Mouse (Mus musculus): ENCODE data around the gene Mtf1. TPM values are rescaled to one million over a fixed set of nuclear protein-coding genes. Genes with fewer than 3 reads are reported as not detected.

Gene Mtf1
- polyA plus RNA-seq, 2 experiments, result 10.1 to 10.3 TPM

GRCm38 (mm10) chr4:124843493-124843892 is 41.6 kb downstream of the Mtf1 start:
- Histone ChIP-seq H3K9ac (ENCODE audit: low read depth, low read length, severe bottlenecking) (no peak overlapping the region), H3K27me3 (ENCODE audit: control insufficient read depth, insufficient read depth, low read length) (no peaks in the 10 kb centered on the region), H3K4me2 (replicated peaks; ENCODE audit: low read depth, low read length, severe bottlenecking) (no peak overlapping the region), H3K4me1 (ENCODE audit: control insufficient read depth, insufficient read depth, low read length) (no peaks in the 10 kb centered on the region), H3K36me3 (ENCODE audit: control insufficient read depth, insufficient read depth, low read length) (peaks cover 46% of the 10 kb centered on the region), H3K4me3 (replicated peaks; ENCODE audit: low read length) (no peak overlapping the region), H3K27ac (replicated peaks; ENCODE audit: low read depth, low read length) (no peak overlapping the region), H3K9me3 (ENCODE audit: control insufficient read depth, low read length) (no peaks in the 10 kb centered on the region)
- TF ChIP-seq POLR2A (IDR thresholded peaks at IDR 0.05; ENCODE audit: borderline replicate concordance, extremely low read depth, insufficient read depth, insufficient read length), result no peak
- no peak for ATAC-seq (ENCODE audit: low FRiP score, low read depth)
- no peak for DNase-seq (ENCODE audit: low spot score)
- WGBS, result 61% methylated on average over 11 of the region's 11 CpGs

GRCm38 (mm10) chr4:124847573-124847972 is 45.7 kb downstream of the Mtf1 start:
- no peak for ATAC-seq (ENCODE audit: low FRiP score, low read depth)
- DNase-seq (ENCODE audit: low spot score), result peak; percentile 64
- Histone ChIP-seq H3K4me1 (ENCODE audit: control insufficient read depth, insufficient read depth, low read length) (peaks cover 13% of the 10 kb centered on the region), H3K4me2 (replicated peaks; ENCODE audit: low read depth, low read length, severe bottlenecking) (no peak overlapping the region), H3K9me3 (ENCODE audit: control insufficient read depth, low read length) (no peaks in the 10 kb centered on the region), H3K27ac (replicated peaks; ENCODE audit: low read depth, low read length) (no peak overlapping the region), H3K9ac (ENCODE audit: low read depth, low read length, severe bottlenecking) (no peak overlapping the region), H3K4me3 (replicated peaks; ENCODE audit: low read length) (no peak overlapping the region), H3K27me3 (ENCODE audit: control insufficient read depth, insufficient read depth, low read length) (no peaks in the 10 kb centered on the region), H3K36me3 (ENCODE audit: control insufficient read depth, insufficient read depth, low read length) (peaks cover 27% of the 10 kb centered on the region)
- WGBS, result 6% methylated on average over 8 of the region's 8 CpGs
- no peak for TF ChIP-seq POLR2A (IDR thresholded peaks at IDR 0.05; ENCODE audit: borderline replicate concordance, extremely low read depth, insufficient read depth, insufficient read length)

GRCm38 (mm10) chr4:124849631-124850260 is 47.8 kb downstream of the Mtf1 start:
- peak overlapping the region; percentile 80 for H3K4me2 ChIP-seq (replicated peaks; ENCODE audit: low read depth, low read length, severe bottlenecking)
- peak overlapping the region; percentile 94 for H3K4me3 ChIP-seq (replicated peaks; ENCODE audit: low read length)
- H3K9me3 ChIP-seq (ENCODE audit: control insufficient read depth, low read length), result no peaks in the 10 kb centered on the region
- H3K27ac ChIP-seq (replicated peaks; ENCODE audit: low read depth, low read length), result peak overlapping the region; percentile 91
- H3K36me3 ChIP-seq (ENCODE audit: control insufficient read depth, insufficient read depth, low read length), result peaks cover 37% of the 10 kb centered on the region
- DNase-seq (ENCODE audit: low spot score) (peak; percentile 78), ATAC-seq (ENCODE audit: low FRiP score, low read depth) (peak; percentile 11; the same call in 1 of the 2 replicates)
- no peak for TF ChIP-seq POLR2A (IDR thresholded peaks at IDR 0.05; ENCODE audit: borderline replicate concordance, extremely low read depth, insufficient read depth, insufficient read length)
- no peaks in the 10 kb centered on the region for H3K27me3 ChIP-seq (ENCODE audit: control insufficient read depth, insufficient read depth, low read length)
- peaks cover 13% of the 10 kb centered on the region for H3K4me1 ChIP-seq (ENCODE audit: control insufficient read depth, insufficient read depth, low read length)
- 2% methylated on average over 20 of the region's 24 CpGs for WGBS
- peak overlapping the region; percentile 87 for H3K9ac ChIP-seq (ENCODE audit: low read depth, low read length, severe bottlenecking)

- Histone ChIP-seq H3K4me2 (replicated peaks; ENCODE audit: low read depth, low read length, severe bottlenecking) (peak within 1 kb of the TSS; percentile 80), H3K9ac (ENCODE audit: low read depth, low read length, severe bottlenecking) (peak within 1 kb of the TSS; percentile 87), H3K9me3 (ENCODE audit: control insufficient read depth, low read length) (no peaks in the 10 kb centered on the region), H3K27ac (replicated peaks; ENCODE audit: low read depth, low read length) (peak within 1 kb of the TSS; percentile 91), H3K4me1 (ENCODE audit: control insufficient read depth, insufficient read depth, low read length) (peaks cover 13% of the 10 kb centered on the region), H3K4me3 (replicated peaks; ENCODE audit: low read length) (peak within 1 kb of the TSS; percentile 94), H3K36me3 (ENCODE audit: control insufficient read depth, insufficient read depth, low read length) (peaks cover 37% of the 10 kb centered on the region), H3K27me3 (ENCODE audit: control insufficient read depth, insufficient read depth, low read length) (no peaks in the 10 kb centered on the region)
- WGBS, result 1% methylated on average over 43 of the region's 90 CpGs
- TF ChIP-seq POLR2A (IDR thresholded peaks at IDR 0.05; ENCODE audit: borderline replicate concordance, extremely low read depth, insufficient read depth, insufficient read length), result peak; percentile 56; the same call in 1 of the 2 replicates
- ATAC-seq (ENCODE audit: low FRiP score, low read depth) (peak; percentile 94), DNase-seq (ENCODE audit: low spot score) (peak; percentile 90)
Measured at GRCm38 (mm10) chr4:124850261-124850913, 48.5 kb downstream of the Mtf1 start, which contains the start of gene Yrdc. TSS of gene Yrdc (plus strand) at chr4:124850679.

- Histone ChIP-seq H3K36me3 (ENCODE audit: control insufficient read depth, insufficient read depth, low read length) (peaks cover 44% of the 10 kb centered on the region), H3K4me3 (replicated peaks; ENCODE audit: low read length) (peak within 1 kb of the TSS; percentile 94), H3K4me2 (replicated peaks; ENCODE audit: low read depth, low read length, severe bottlenecking) (peak within 1 kb of the TSS; percentile 80), H3K9ac (ENCODE audit: low read depth, low read length, severe bottlenecking) (peak within 1 kb of the TSS; percentile 87), H3K4me1 (ENCODE audit: control insufficient read depth, insufficient read depth, low read length) (peaks cover 13% of the 10 kb centered on the region), H3K27me3 (ENCODE audit: control insufficient read depth, insufficient read depth, low read length) (no peaks in the 10 kb centered on the region), H3K27ac (replicated peaks; ENCODE audit: low read depth, low read length) (peak within 1 kb of the TSS; percentile 91), H3K9me3 (ENCODE audit: control insufficient read depth, low read length) (no peaks in the 10 kb centered on the region)
- 1% methylated on average over 44 of the region's 75 CpGs for WGBS
- DNase-seq (ENCODE audit: low spot score) (peak; percentile 58), ATAC-seq (ENCODE audit: low FRiP score, low read depth) (peak; percentile 35)
- TF ChIP-seq POLR2A (IDR thresholded peaks at IDR 0.05; ENCODE audit: borderline replicate concordance, extremely low read depth, insufficient read depth, insufficient read length), result no peak
Measured at GRCm38 (mm10) chr4:124850933-124851658, 49.2 kb downstream of the Mtf1 start, which contains the start of gene 1110065P20Rik. TSS of gene 1110065P20Rik (minus strand) at chr4:124851196.
